Mouse (Mus musculus) CD4-positive helper T cell, adult 2 months (primary cell): ENCODE results near the gene Svs6.
"Not testable (repeated sequence)": the region's sequence is repeated elsewhere in the genome, so short reads cannot be mapped to it uniquely, and the experiment has no call there.

ENCODE experiments used
- DNase-seq: peaks from one replicate; pipeline ENCODE4 v3.0.0-alpha.2; 2012; ENCODE audit warnings: low read depth, missing footprints, low spot score

The Svs6 gene

DNA sequence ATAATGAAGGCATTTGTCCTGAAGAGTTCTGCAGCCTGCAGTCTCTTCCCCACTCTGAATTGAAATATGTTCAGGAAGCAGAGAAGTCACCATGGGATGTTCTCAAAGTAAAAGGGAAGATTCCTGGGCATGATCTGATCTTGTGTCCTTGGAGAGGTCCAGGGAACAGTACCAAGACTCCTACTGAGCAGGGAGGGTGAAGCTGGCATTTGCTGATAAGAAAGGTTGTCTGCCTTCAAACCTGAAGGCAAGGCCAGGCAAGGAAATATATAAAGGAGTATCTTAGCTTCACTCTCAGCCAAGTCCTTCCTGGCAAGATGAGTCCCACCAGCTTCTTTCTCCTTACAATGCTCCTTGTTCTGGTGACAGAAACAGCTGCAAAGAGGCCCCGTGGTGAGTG, at the start of gene Svs6:
Gene Svs6, plus strand, starts transcription at position 301 of the 400 bp plus-strand sequence.
- DNase-seq = not testable (repeated sequence)

DNA sequence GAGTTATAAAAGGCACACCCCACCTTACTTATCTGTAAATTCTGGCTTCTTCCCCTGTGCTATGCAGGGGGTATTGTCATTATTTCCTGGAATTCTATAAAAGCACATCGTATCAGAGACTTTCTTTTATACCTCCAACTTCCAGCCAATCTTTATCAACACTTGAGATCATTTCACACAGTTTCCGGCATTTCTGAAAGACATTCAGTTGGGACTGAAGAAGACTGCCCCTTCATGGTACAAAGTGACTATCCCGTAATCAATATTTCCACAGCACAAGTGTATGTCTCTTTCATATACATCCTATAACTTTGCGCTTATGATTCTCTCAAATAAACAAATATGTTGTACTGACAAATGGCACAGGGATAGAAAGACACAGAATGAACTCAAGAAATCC, 38.2 kb upstream of the Svs6 start, which contains the start of gene Svs4:
Gene Svs4, minus strand, starts transcription at position 101 of the 400 bp plus-strand sequence.
- DNase-seq = no peak

DNA sequence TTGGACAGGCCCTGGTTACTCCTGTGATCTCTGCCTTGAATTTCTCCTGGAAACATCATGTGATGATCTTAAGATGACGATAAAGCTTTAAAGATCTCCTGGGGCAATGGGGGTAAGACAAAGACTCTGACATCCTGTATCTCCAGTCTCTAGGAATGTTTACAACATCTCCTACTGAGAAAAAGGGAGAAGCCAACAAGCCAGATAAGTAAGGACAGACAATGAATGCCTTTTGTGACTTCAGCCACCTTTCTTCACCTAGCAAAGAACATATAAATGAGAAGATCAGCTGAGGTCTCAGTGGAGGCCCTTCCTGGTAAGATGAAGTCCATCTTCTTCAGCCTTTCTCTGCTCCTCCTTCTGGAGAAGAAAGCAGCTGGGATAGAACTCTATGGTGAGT, 27.6 kb upstream of the Svs6 start, which contains the start of gene Svs3a:
Gene Svs3a, plus strand, starts transcription at position 301 of the 400 bp plus-strand sequence.
- not testable (repeated sequence) for DNase-seq

DNA sequence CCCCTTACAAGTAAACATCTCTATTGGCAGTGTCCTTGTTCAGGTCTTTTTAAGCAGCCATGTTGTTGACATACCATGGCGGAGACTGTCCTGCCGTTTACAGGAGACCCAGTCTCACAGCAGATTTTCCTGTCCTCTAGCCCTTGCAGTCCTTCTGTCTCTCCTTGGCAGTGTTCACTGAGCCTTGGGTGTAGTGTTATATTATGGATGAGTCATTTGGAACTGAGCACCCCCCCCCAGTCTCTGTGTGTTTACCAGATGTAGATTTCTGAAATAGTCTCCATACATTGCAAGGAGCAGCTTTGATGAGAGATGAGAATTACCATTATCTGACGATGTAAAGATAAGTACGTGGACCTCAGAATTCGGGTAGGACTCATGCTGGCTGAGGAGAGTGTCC, 4.0 kb upstream of the Svs6 start:
- DNase-seq = no peak

DNA sequence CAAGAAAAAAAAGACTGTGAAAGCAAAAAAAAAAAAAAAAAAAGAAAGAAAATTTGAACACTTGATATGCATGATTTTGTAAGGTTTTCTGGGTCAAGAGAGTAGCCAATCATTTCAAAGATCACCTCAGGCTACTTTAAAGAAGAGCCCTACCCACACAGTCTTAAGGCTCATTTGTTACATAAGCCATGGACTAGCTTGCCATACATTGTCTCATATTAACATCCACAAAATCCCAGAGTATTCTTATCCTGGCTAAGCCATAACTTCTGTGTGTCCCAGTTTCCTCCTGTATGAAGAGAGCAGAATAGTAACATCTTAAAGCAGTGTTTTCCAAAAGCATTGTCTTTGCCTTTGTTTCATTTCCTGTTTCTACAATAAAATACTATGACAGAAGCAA, 1.1 kb upstream of the Svs6 start:
- not testable (repeated sequence) for DNase-seq

DNA sequence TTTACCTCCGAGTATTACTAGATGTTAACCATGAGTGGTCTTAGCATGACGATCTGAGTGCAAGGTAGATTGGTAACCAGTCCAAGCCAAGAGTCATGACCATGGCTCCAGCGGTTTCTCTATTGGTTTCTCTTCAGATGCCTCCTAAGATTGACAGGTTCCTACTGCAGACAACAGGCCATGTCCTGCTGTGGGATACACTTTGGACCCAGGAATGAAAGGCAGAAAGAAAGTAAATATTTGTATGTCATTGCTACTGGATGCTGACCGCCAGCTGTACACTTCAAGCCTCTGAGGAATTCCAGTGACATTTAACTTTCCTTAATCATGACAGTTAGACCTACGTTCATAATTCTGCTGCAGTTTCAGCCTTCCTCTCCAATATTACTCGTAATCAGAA, 4.4 kb downstream of the Svs6 start:
- DNase-seq = no peak

DNA sequence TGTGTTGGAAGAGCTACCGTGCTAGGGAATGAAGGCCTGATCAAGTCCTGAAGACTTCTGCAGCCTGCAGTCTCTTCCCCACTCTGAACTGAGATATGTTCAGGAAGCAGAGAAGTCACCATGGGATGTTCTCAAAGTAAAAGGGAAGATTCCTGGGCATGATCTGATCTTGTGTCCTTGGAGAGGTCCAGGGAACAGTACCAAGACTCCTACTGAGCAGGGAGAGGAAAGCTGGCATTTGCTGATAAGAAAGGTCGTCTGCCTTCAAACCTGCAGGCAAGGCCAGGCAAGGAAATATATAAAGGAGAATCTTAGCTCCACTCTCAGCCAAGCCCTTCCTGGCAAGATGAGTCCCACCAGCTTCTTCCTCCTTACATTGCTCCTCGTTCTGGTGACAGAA, 15.9 kb downstream of the Svs6 start, which contains the start of gene Svs5:
Gene Svs5, plus strand, starts transcription at position 301 of the 400 bp plus-strand sequence.
- not testable (repeated sequence) for DNase-seq

DNA sequence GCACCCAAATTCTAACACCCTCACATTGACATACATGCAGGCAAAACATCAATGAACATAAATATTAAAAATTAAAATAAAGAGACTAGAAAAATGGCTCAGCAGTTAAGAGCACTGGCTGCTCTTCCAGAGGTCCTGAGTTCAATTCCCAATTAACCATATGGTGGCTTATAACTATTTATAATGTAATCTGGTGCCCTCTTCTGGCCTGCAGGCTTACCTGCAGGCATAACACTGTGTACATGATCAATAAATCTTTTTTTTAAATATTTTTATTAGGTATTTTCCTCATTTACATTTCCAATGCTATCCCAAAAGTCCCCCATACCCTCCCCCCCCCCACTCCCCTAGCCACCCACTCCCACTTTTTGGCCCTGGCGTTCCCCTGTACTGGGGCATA, 27.2 kb downstream of the Svs6 start:
- DNase-seq = not testable (repeated sequence)

DNA sequence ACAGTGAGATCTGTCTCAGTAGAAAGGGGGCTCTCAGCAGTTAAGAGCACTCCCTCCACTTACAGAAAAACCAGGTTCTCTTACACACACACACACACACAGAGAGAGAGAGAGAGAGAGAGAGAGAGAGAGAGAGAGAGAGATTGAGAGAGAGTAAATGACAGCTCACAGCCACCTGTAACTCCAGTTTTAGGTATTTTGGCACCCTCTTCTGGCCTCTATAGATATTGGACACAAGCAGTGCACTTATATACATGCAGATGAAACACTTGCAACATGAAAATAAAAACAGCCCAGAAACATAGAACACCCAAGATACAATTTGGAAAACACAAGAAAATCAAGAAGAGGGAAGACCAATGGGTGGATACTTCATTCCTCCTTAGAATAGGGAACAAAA, 31.1 kb downstream of the Svs6 start:
- DNase-seq = not testable (repeated sequence)

DNA sequence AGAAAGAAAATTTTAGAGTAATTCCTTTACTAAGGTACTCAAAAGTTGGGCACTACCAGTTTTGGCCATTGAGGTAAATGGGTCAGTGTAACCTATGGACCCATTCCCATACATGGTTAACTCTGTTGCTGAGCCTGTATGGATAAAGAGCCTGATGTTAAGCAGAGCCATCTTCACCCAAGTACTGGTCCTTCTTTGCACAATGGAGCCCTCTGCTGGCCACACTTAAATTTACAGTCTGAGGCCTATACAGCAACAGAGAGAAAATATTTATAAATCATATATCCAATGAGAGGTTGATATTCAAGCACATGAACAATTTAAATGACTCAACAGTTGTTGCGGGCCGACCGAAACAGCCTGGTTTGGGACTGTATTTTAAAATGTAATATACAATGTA, 32.4 kb downstream of the Svs6 start:
- peak; percentile 29 for DNase-seq

DNA sequence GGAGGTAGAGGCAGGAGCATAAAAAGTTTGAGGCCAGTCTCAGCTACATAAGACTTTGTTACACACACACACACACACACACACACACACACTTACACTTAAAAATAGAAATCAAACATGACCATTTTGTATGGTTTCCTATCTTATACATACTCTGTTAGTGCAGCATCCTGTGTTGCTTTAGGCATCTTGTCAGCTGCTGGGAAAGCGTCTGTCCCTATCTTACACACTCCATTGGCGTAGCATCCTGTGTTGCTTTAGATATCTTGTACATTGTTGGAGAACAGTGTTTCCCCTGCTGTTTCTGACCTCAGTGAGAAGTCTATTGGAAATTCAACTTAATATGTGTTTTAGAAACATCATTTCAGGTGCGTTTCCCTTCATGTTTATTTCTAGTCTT, 36.1 kb downstream of the Svs6 start:
- DNase-seq = no peak

DNA sequence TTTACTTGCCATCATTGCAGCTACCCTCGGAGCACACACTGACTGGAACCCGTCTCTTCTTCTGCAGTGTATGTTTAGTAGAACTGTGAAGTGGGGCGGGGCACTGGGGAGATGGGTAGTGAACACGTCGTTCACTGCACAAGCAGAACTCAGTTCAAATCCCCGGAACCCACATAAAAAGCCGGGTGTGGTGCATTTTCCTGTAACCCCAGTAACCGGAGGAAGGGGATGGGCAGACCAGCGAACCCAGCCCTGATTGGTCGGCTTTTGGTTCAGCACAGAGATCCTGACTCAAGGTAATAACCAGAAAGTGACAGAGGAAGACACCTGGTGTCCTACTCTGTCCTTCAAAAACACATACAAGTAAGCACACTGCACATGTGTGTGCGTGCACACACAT, 36.8 kb downstream of the Svs6 start:
- DNase-seq = peak; percentile 55

DNA sequence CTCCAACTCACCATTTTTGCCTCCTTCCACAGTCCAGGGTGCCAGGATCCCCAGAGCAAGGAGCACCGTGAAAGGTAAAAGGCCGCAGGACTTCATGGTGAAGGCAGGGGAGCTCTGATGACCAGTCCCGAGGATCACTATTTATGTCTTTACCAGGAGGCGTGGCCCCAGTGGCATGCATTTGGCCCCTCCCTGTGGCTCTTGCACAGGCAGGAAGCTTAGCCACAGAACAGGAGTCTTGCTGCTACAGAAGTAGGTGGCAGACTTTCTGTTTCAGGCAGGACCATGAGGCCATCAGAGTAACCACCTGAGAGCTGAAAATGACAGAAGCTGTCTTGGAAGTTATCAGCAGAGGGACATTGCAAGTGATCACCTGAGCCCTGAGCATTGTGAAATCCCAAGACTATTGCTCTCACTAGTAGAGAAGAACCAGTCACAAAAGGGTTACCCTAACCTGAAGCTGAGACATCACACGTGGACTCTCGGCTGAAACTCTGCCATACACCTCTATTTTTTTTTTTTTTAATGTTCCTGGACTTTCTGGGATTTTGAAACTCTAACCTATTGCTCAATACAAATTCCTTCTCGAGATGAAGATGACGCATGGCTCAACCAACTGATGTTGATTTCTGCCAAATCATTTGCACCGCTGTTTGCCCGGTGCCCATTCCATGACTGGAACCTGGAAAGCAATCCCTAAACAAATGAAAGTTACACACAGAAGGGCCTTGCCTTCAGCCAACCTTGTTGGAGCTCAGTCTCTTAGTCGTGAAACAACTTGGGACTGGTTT, 39.8 kb downstream of the Svs6 start:
- peak; percentile 43 for DNase-seq

DNA sequence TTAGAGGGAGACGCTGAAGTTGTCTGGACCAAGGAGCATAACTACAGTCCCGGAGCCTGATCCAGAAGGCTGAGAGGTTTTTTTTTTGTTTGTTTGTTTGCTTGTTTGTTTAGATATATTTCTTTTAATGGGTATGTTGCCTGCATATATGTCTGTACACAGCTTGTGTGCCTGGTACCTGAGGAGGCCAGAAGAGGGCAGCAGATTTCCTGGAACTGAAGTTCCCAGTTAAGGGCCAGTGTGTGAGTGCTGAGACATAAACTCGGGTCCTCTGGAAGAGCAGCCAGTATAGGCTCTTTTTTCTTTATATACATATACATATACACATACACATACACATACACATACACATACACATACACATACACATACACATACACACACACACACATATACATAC, 41.8 kb downstream of the Svs6 start:
- no peak for DNase-seq

DNA sequence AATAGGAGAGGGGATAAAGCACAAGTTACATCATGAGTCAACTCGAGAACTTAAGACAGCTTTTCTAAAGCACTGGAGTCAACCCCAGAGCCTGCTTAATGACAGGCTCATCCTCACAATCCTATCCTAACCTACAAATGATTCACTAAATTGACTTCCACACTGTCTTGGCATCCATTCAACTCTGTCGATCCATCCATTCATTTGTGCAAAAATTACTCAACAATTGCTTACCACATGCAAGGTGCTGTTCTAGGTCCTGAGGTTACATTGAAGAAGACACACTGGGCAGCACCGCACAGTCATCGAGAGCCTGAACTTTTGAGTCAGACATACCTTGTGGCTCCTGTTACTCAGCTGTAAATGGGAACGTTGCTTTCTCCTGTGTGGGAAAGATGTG, 42.5 kb downstream of the Svs6 start:
- no peak for DNase-seq

DNA sequence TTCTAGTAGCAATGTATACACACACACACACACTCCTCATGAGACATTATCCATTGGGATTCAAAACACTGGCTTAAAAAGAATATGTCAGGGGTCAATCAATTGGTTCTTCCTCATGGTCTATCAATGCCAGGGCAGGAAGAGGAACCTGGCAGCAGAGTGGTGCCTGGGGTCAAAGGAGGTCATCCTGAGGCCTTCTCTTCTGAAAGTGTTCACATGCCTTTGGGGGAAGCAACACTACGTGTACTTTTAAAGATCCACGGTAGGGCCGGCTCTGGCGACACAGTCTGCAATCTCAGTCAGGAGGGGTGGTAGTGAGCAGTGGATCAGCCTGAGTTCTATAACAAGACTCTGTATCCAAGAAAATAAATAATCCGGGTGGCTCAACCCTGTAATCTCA, 43.1 kb downstream of the Svs6 start:
- no peak for DNase-seq

DNA sequence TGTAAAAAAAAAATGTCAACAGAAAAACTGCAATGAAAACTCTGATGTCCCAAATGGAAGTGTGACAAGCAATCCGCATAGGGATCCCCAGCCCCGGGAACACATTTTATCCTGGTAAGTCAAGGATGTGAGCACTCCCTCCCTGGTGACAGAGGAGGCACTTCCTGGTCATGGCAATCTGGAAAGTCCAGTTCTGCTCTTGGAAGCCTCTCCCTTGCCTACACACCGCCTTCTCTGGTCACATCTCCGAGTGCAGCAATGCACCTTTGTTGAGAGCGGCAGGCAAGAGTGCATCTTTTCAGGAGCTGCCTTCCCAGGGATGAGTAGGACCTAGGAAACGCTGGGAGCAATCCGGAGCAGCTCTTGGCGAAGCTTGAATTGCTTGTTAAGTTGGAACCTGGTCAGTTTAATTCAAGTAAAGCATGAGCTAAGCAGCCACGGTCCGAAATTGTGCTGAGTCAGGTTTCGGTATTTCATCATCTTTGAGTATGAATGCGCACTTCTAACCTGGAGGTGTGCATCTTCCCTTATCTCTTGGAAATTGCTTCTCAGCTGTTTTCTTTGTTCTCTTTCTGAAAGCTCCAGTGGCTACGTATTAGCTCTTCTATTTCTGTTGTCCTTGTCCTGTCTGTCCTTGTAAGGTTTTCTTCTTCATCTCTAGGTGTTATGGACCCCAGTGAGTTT, 44.6 kb downstream of the Svs6 start:
- no peak for DNase-seq

DNA sequence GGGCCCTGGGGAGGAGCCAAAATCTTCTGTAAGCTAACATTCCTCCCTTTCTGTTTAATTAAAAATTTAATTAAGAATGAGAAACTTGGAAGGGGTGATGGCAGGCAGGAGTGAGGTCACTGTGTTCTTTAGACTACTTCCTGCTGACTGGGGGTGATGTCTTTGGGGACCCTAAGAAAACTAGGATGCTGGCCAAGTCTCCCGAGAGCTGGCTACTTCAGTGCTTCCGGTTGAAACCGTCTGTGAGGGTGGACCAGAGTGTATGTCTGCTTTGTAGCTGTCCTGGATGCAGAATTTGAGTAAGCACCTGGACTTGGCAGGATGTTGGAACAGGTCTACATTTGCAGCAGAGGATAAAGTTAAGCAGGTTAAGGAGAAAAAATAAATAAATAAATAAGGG, 50.4 kb downstream of the Svs6 start:
- DNase-seq = no peak
